Mouse (Mus musculus) thymus, adult 2 months (tissue): ENCODE data around the gene Mical2. TPM values are rescaled to one million over a fixed set of nuclear protein-coding genes. Genes with fewer than 3 reads are reported as not detected.
A peak's percentile ranks its signal among the peaks of the same experiment; 100 is the strongest.

ENCODE experiments used
- DNase-seq: peaks from one replicate; pipeline ENCODE4 v3.0.0; 2021
- H3K27ac ChIP-seq: fragments of 200-500 bp; 2 replicates; pipeline ENCODE4 v1.5.1; 2012; ENCODE audit warnings: low read length, control low read depth; ENCODE audit not compliant: control insufficient read depth, insufficient read depth
- H3K27me3 ChIP-seq: fragments of 200-500 bp; 2 replicates; pipeline ENCODE4 v1.6.1; 2012; ENCODE audit warnings: mild to moderate bottlenecking, low read length, moderate library complexity, mixed read lengths; ENCODE audit not compliant: control insufficient read depth, insufficient read depth
- H3K36me3 ChIP-seq: fragments of 200-500 bp; 2 replicates; pipeline ENCODE4 v1.6.1; 2012; ENCODE audit warnings: mild to moderate bottlenecking, low read length, moderate library complexity; ENCODE audit not compliant: control insufficient read depth, insufficient read depth
- H3K4me1 ChIP-seq: fragments of 200-500 bp; replicated peaks from 2 replicates; pipeline ENCODE4 v1.6.1; 2012; ENCODE audit warnings: low read length; ENCODE audit not compliant: control insufficient read depth, insufficient read depth
- H3K4me3 ChIP-seq: fragments of 200-500 bp; 2 replicates; pipeline ENCODE4 v1.5.1; 2012; ENCODE audit warnings: mild to moderate bottlenecking, low read length, control low read depth, moderate library complexity; ENCODE audit not compliant: control insufficient read depth, insufficient read depth
- CTCF ChIP-seq: fragments of 200-500 bp; IDR thresholded peaks from 2 replicates; pipeline ENCODE4 v1.5.1; 2012; ENCODE audit warnings: mild to moderate bottlenecking, control low read depth, low read length, moderate library complexity, borderline replicate concordance; ENCODE audit not compliant: control insufficient read depth, poor library complexity, insufficient read depth; ENCODE audit errors: extremely low read depth
- POLR2A ChIP-seq: fragments of 200-500 bp; IDR thresholded peaks from 2 replicates; pipeline ENCODE4 v1.6.1; 2012; ENCODE audit warnings: mild to moderate bottlenecking, low read length, control low read depth, moderate library complexity; ENCODE audit not compliant: control insufficient read depth, poor library complexity, insufficient read depth; ENCODE audit errors: extremely low read depth
- WGBS: fragments of 180-500 bp; shearing (Covaris S2); methylation state at CpG from one replicate; pipeline ENCODE4 v1.1.7; 2018; 5-methylcytosine and 5-hydroxymethylcytosine counted together
- polyA plus RNA-seq: library from polyadenylated mRNA; depleted of rRNA; stranded (reverse); fragments of >200 nt; gene quantifications from 2 replicates; pipeline ENCODE4 v1.2.3, GENCODE M21; 2012

Mical2 gene
- polyA plus RNA-seq, 1 experiment = 3.5 TPM

GRCm38 (mm10) chr7:112374035-112374434 is 148.4 kb downstream of the Mical2 start:
- no peak for DNase-seq
- Histone ChIP-seq H3K36me3 (no peaks in the 10 kb centered on the region), H3K27me3 (no peaks in the 10 kb centered on the region), H3K4me3 (no peak overlapping the region), H3K4me1 (0 out of 2 replicates have a peak, but pooled peaks cover 4% of the 10 kb centered on the region), H3K27ac (no peak overlapping the region)
- TF ChIP-seq POLR2A (no peak), CTCF (no peak)
- 96% methylated on average over 5 of the region's 5 CpGs for WGBS

- peak; percentile 21 for DNase-seq
- Histone ChIP-seq H3K4me3 (no peak overlapping the region), H3K27me3 (no peaks in the 10 kb centered on the region), H3K4me1 (0 out of 2 replicates have a peak, but pooled peaks cover 4% of the 10 kb centered on the region), H3K36me3 (no peaks in the 10 kb centered on the region), H3K27ac (no peak overlapping the region)
- 14% methylated on average over 9 of the region's 9 CpGs for WGBS
- no peak for TF ChIP-seq CTCF
- TF ChIP-seq POLR2A = no peak
Measured at GRCm38 (mm10) chr7:112375062-112375461, 149.4 kb downstream of the Mical2 start.

DNA sequence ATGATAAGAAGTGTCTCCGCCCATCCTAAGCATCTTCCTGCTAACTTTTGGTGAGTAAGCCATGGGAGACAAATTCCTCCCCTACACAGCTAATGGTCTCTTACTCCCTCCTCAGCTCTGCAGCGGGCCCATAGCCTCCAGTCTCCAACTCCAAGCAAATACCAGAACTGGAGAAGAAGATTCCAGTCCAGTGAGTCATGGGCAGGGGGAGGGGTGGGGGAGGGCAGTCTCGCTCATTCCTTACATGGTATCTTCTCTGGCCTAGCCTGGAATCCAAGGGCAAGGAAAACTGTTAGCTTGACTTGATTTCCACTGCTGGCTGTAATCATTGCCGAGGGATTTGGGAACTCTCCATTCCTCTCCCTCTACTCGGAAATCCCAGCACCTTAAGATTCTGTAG is 150.2 kb downstream of the Mical2 start:
- no peak overlapping the region for H3K27ac ChIP-seq
- no peak for DNase-seq
- no peak for TF ChIP-seq POLR2A
- TF ChIP-seq CTCF = no peak
- no peaks in the 10 kb centered on the region for H3K36me3 ChIP-seq
- H3K4me1 ChIP-seq = 0 out of 2 replicates have a peak, but pooled peaks cover 4% of the 10 kb centered on the region
- no peak overlapping the region for H3K4me3 ChIP-seq
- 91% methylated on average over 5 of the region's 5 CpGs for WGBS
- H3K27me3 ChIP-seq = no peaks in the 10 kb centered on the region

DNA sequence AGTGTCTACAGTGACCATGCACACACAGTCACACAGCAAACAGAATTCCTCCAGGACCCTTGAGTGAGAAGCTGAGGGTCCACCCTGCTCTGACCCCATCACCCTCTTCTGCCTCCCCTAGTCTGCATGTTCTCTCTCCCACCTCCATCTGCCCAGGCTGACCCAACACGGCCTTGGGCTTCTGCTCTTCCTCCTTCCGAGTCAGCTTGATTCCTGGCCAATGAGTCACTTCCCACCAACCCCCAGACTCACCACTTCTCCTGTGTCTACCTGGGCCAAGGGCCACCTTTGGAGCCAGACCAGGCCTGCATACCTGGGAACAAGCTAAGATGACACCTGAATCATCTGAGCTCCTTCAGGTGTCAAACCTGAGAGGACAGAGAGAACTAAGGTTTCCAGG is 151.0 kb downstream of the Mical2 start:
- Histone ChIP-seq H3K27ac (no peak overlapping the region), H3K36me3 (no peaks in the 10 kb centered on the region), H3K4me1 (0 out of 2 replicates have a peak, but pooled peaks cover 4% of the 10 kb centered on the region), H3K27me3 (no peaks in the 10 kb centered on the region), H3K4me3 (no peak overlapping the region)
- WGBS = 92% methylated on average over 2 of the region's 2 CpGs
- no peak for TF ChIP-seq CTCF
- no peak for TF ChIP-seq POLR2A
- no peak for DNase-seq

DNA sequence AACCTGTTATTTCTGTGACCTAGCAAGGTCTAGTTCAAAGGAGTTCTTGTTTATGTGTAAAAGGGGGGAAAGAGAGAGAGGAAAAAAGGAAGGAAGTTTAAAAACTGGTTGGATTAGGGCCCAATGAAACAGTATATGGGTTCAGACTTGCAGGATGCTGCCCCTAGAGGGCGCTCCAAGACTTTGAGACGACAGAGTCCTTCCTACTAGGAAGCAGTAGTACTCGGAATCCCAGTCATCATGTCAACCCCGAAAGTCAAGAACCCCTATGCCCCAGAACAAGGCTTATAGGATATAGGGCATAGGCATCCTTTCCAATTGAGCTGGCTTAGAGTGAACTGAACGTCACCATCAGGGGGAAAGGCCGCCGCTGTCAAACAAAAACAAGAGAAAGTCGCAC is 151.7 kb downstream of the Mical2 start:
- 48% methylated on average over 8 of the region's 8 CpGs for WGBS
- Histone ChIP-seq H3K4me1 (0 out of 2 replicates have a peak, but pooled peaks cover 4% of the 10 kb centered on the region), H3K36me3 (no peaks in the 10 kb centered on the region), H3K27me3 (no peaks in the 10 kb centered on the region), H3K4me3 (no peak overlapping the region), H3K27ac (no peak overlapping the region)
- TF ChIP-seq CTCF (no peak), POLR2A (no peak)
- peak; percentile 43 for DNase-seq

DNA sequence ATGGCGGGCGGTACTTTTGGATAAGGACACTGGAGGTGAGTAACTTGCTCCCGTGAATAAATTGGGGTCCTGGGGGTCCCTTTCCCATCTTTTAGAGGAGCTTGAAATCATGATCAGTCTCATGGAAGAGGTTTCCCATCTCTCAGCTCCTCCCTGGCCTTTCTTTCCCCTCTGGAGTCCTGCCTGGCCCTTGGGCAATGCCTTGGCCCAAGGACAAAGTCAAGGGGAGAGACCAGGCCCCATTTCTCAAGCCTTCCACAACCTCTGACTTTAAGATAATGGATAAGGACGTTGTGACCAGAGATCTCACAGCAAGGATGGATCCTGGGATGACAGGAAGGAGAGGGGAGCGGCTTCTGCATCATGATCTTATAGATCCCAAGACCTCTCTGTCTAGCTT is 152.4 kb downstream of the Mical2 start:
- no peak for TF ChIP-seq CTCF
- TF ChIP-seq POLR2A = no peak
- H3K36me3 ChIP-seq = no peaks in the 10 kb centered on the region
- WGBS = 91% methylated on average over 5 of the region's 5 CpGs
- no peak overlapping the region for H3K4me3 ChIP-seq
- H3K27ac ChIP-seq = no peak overlapping the region
- 0 out of 2 replicates have a peak, but pooled peaks cover 4% of the 10 kb centered on the region for H3K4me1 ChIP-seq
- DNase-seq = no peak
- no peaks in the 10 kb centered on the region for H3K27me3 ChIP-seq

DNA sequence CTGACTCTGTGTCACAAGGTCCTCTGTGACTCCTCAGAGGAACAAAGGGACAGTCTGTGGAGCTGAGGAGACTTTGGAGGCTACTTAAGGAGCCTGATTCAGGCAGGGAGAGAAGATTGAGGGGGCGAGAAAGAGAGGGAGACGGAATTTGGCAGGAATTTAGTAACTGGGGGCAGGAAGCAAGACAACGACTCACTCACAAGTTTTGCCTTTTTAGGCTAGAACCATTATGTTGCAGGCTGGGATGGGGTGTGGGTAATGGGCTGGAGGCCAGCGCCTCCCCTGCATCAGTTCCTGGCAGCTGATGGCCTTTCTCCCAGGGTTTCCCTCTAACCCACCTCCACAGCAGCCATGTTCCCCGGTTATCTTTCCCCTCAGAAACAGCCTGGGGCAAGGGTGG is 152.8 kb downstream of the Mical2 start:
- H3K4me3 ChIP-seq = no peak overlapping the region
- WGBS = 83% methylated on average over 5 of the region's 5 CpGs
- TF ChIP-seq POLR2A (no peak), CTCF (no peak)
- no peaks in the 10 kb centered on the region for H3K36me3 ChIP-seq
- no peaks in the 10 kb centered on the region for H3K27me3 ChIP-seq
- H3K4me1 ChIP-seq = 0 out of 2 replicates have a peak, but pooled peaks cover 4% of the 10 kb centered on the region
- no peak for DNase-seq
- no peak overlapping the region for H3K27ac ChIP-seq
